Mouse (Mus musculus) embryonic fibroblast, embryonic 13.5 days (primary cell): ENCODE measurements at regions not wholly inside any gene's neighbourhood (a gene's known extent, or its start where the extent isn't known, plus 50 kb on each side); places are given as distances from the start of the nearest gene placed in this dataset.

Source experiments
- CTCF ChIP-seq: IDR thresholded peaks from 2 replicates; pipeline ENCODE4 v1.5.1; 2011; ENCODE audit warnings: mild to moderate bottlenecking, control low read depth, low read length, moderate library complexity, borderline replicate concordance; ENCODE audit not compliant: insufficient read depth
- POLR2A ChIP-seq: IDR thresholded peaks from 2 replicates; pipeline ENCODE4 v1.6.1; 2011; ENCODE audit warnings: low read depth, mild to moderate bottlenecking, control low read depth, low read length, moderate library complexity

DNA sequence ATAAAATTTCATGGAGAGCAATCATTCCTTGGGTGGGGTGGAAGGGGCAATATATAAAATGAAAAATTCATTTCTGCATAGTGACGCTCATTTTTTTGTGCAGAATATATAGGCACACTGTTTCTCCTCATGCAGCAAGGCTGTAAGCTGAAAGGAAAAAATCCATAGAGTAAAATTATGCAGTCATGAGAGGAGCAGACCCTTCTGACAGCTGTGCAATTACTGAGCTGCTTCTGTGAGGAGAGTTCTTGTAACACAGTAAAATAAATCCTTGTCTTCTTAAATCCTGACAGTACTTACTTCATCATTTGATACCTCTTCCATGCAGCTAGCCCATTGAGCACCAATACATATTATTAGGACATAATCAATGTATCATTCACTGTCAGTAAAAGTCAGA lies 362.7 kb upstream of the Gm21293 start:
- TF ChIP-seq POLR2A (no peak), CTCF (no peak)
